Mouse (Mus musculus): ENCODE results near the gene Naip2. TPM values are rescaled to one million over a fixed set of nuclear protein-coding genes. Genes with fewer than 3 reads are reported as not detected.
A peak's percentile ranks its signal among the peaks of the same experiment; 100 is the strongest.

The Naip2 gene
- polyA plus RNA-seq, 1 experiment from 2014 or later, result 0.21 TPM

- WGBS, result 4% methylated on average over 42 of the region's 42 CpGs
- peak; percentile 96 for ATAC-seq (replicated peaks; ENCODE audit: extremely low read depth, insufficient read depth, low FRiP score)
- Histone ChIP-seq H3K27ac (ENCODE audit: low read length) (peak within 1 kb of the TSS; percentile 30; the same call in 1 of the 2 replicates), H3K4me3 (ENCODE audit: low read length) (peak within 1 kb of the TSS; percentile 98), H3K9me3 (replicated peaks; ENCODE audit: control insufficient read depth, low read length) (no peaks in the 10 kb centered on the region), H3K4me1 (ENCODE audit: control insufficient read depth, insufficient read depth, low read length) (peaks cover 9% of the 10 kb centered on the region), H3K9ac (ENCODE audit: low read length) (peak within 1 kb of the TSS; percentile 86), H3K27me3 (ENCODE audit: control insufficient read depth, insufficient read depth, low read length) (no peaks in the 10 kb centered on the region), H3K4me2 (ENCODE audit: low read depth, low read length) (peak within 1 kb of the TSS; percentile 98), H3K36me3 (ENCODE audit: control insufficient read depth, insufficient read depth) (peaks cover 20% of the 10 kb centered on the region)
Observed at GRCm38 (mm10) chr13:100124423-100125257, 77.3 kb downstream of the Naip2 start, which contains the start of gene Smn1. TSS of gene Smn1 (plus strand) at chr13:100124852.

GRCm38 (mm10) chr13:100123970-100124369 lies 77.9 kb downstream of the Naip2 start:
- H3K27ac ChIP-seq (ENCODE audit: low read length), result no peak overlapping the region
- no peaks in the 10 kb centered on the region for H3K9me3 ChIP-seq (replicated peaks; ENCODE audit: control insufficient read depth, low read length)
- no peak for ATAC-seq (replicated peaks; ENCODE audit: extremely low read depth, insufficient read depth, low FRiP score)
- 77% methylated on average over 3 of the region's 3 CpGs for WGBS
- no peaks in the 10 kb centered on the region for H3K27me3 ChIP-seq (ENCODE audit: control insufficient read depth, insufficient read depth, low read length)
- peak overlapping the region; percentile 98 for H3K4me3 ChIP-seq (ENCODE audit: low read length)
- peak overlapping the region; percentile 98 for H3K4me2 ChIP-seq (ENCODE audit: low read depth, low read length)
- no peak overlapping the region for H3K9ac ChIP-seq (ENCODE audit: low read length)
- peaks cover 9% of the 10 kb centered on the region for H3K4me1 ChIP-seq (ENCODE audit: control insufficient read depth, insufficient read depth, low read length)
- H3K36me3 ChIP-seq (ENCODE audit: control insufficient read depth, insufficient read depth), result peaks cover 16% of the 10 kb centered on the region

- H3K4me2 ChIP-seq (ENCODE audit: low read depth, low read length), result no peak overlapping the region
- H3K27me3 ChIP-seq (ENCODE audit: control insufficient read depth, insufficient read depth, low read length), result no peaks in the 10 kb centered on the region
- H3K36me3 ChIP-seq (ENCODE audit: control insufficient read depth, insufficient read depth), result 0 out of 2 replicates have a peak, but pooled peaks cover 2% of the 10 kb centered on the region
- no peak for ATAC-seq (replicated peaks; ENCODE audit: extremely low read depth, insufficient read depth, low FRiP score)
- H3K4me3 ChIP-seq (ENCODE audit: low read length), result no peak overlapping the region
- H3K27ac ChIP-seq (ENCODE audit: low read length), result no peak overlapping the region
- no peaks in the 10 kb centered on the region for H3K9me3 ChIP-seq (replicated peaks; ENCODE audit: control insufficient read depth, low read length)
- no peak overlapping the region for H3K9ac ChIP-seq (ENCODE audit: low read length)
- WGBS, result 37% methylated on average over 5 of the region's 5 CpGs
- H3K4me1 ChIP-seq (ENCODE audit: control insufficient read depth, insufficient read depth, low read length), result no peaks in the 10 kb centered on the region
Observed at GRCm38 (mm10) chr13:100112218-100112972, 89.5 kb downstream of the Naip2 start.

- Histone ChIP-seq H3K27me3 (ENCODE audit: control insufficient read depth, insufficient read depth, low read length) (no peaks in the 10 kb centered on the region), H3K9me3 (replicated peaks; ENCODE audit: control insufficient read depth, low read length) (no peaks in the 10 kb centered on the region), H3K36me3 (ENCODE audit: control insufficient read depth, insufficient read depth) (no peaks in the 10 kb centered on the region), H3K9ac (ENCODE audit: low read length) (peak within 1 kb of the TSS; percentile 78), H3K27ac (ENCODE audit: low read length) (peak within 1 kb of the TSS; percentile 73), H3K4me2 (ENCODE audit: low read depth, low read length) (peak within 1 kb of the TSS; percentile 90), H3K4me1 (ENCODE audit: control insufficient read depth, insufficient read depth, low read length) (peaks cover 5% of the 10 kb centered on the region), H3K4me3 (ENCODE audit: low read length) (peak within 1 kb of the TSS; percentile 68)
- peak; percentile 79 for ATAC-seq (replicated peaks; ENCODE audit: extremely low read depth, insufficient read depth, low FRiP score)
- under 1% methylated on average over 69 of the region's 76 CpGs for WGBS
Observed at GRCm38 (mm10) chr13:100107652-100108472, 94.0 kb downstream of the Naip2 start, which contains the start of gene Serf1. TSS of gene Serf1 (plus strand) at chr13:100108012.

- peak within 1 kb of the TSS; percentile 94 for H3K4me2 ChIP-seq (ENCODE audit: low read depth, low read length)
- peak; percentile 76 for ATAC-seq (replicated peaks; ENCODE audit: extremely low read depth, insufficient read depth, low FRiP score)
- H3K27me3 ChIP-seq (ENCODE audit: control insufficient read depth, insufficient read depth, low read length), result no peaks in the 10 kb centered on the region
- no peaks in the 10 kb centered on the region for H3K9me3 ChIP-seq (replicated peaks; ENCODE audit: control insufficient read depth, low read length)
- peak within 1 kb of the TSS; percentile 97 for H3K9ac ChIP-seq (ENCODE audit: low read length)
- H3K4me3 ChIP-seq (ENCODE audit: low read length), result peak within 1 kb of the TSS; percentile 98
- peak within 1 kb of the TSS; percentile 91 for H3K27ac ChIP-seq (ENCODE audit: low read length)
- peaks cover 15% of the 10 kb centered on the region for H3K4me1 ChIP-seq (ENCODE audit: control insufficient read depth, insufficient read depth, low read length)
- under 1% methylated on average over 44 of the region's 44 CpGs for WGBS
- peaks cover 2% of the 10 kb centered on the region; the same call in 1 of the 2 replicates for H3K36me3 ChIP-seq (ENCODE audit: control insufficient read depth, insufficient read depth)
Observed at GRCm38 (mm10) chr13:100103748-100104254, 98.1 kb downstream of the Naip2 start, which contains the start of gene Bdp1. TSS of gene Bdp1 (minus strand) at chr13:100104070.

- 3% methylated on average over 15 of the region's 15 CpGs for WGBS
- no peak for ATAC-seq (replicated peaks; ENCODE audit: extremely low read depth, insufficient read depth, low FRiP score)
- peaks cover 3% of the 10 kb centered on the region; the same call in 1 of the 2 replicates for H3K36me3 ChIP-seq (ENCODE audit: control insufficient read depth, insufficient read depth)
- H3K9me3 ChIP-seq (replicated peaks; ENCODE audit: control insufficient read depth, low read length), result no peaks in the 10 kb centered on the region
- peak overlapping the region; percentile 97 for H3K9ac ChIP-seq (ENCODE audit: low read length)
- peak overlapping the region; percentile 98 for H3K4me3 ChIP-seq (ENCODE audit: low read length)
- H3K4me1 ChIP-seq (ENCODE audit: control insufficient read depth, insufficient read depth, low read length), result peaks cover 15% of the 10 kb centered on the region
- no peaks in the 10 kb centered on the region for H3K27me3 ChIP-seq (ENCODE audit: control insufficient read depth, insufficient read depth, low read length)
- H3K4me2 ChIP-seq (ENCODE audit: low read depth, low read length), result peak overlapping the region; percentile 94
- peak overlapping the region; percentile 91 for H3K27ac ChIP-seq (ENCODE audit: low read length)
Observed at GRCm38 (mm10) chr13:100103052-100103658, 98.7 kb downstream of the Naip2 start.

- WGBS, result 85% methylated on average over 6 of the region's 6 CpGs
- Histone ChIP-seq H3K9me3 (replicated peaks; ENCODE audit: control insufficient read depth, low read length) (no peaks in the 10 kb centered on the region), H3K27me3 (ENCODE audit: control insufficient read depth, insufficient read depth, low read length) (no peaks in the 10 kb centered on the region), H3K27ac (ENCODE audit: low read length) (no peak overlapping the region), H3K4me2 (ENCODE audit: low read depth, low read length) (no peak overlapping the region), H3K9ac (ENCODE audit: low read length) (no peak overlapping the region), H3K4me3 (ENCODE audit: low read length) (no peak overlapping the region), H3K36me3 (ENCODE audit: control insufficient read depth, insufficient read depth) (peaks cover 36% of the 10 kb centered on the region), H3K4me1 (ENCODE audit: control insufficient read depth, insufficient read depth, low read length) (peaks cover 12% of the 10 kb centered on the region)
- no peak for ATAC-seq (replicated peaks; ENCODE audit: extremely low read depth, insufficient read depth, low FRiP score)
Observed at GRCm38 (mm10) chr13:100098808-100099207, 103.1 kb downstream of the Naip2 start.

All from heart, embryonic 16.5 days (tissue).